Mouse (Mus musculus): ENCODE measurements around the gene Mto1.

The Mto1 gene

DNA sequence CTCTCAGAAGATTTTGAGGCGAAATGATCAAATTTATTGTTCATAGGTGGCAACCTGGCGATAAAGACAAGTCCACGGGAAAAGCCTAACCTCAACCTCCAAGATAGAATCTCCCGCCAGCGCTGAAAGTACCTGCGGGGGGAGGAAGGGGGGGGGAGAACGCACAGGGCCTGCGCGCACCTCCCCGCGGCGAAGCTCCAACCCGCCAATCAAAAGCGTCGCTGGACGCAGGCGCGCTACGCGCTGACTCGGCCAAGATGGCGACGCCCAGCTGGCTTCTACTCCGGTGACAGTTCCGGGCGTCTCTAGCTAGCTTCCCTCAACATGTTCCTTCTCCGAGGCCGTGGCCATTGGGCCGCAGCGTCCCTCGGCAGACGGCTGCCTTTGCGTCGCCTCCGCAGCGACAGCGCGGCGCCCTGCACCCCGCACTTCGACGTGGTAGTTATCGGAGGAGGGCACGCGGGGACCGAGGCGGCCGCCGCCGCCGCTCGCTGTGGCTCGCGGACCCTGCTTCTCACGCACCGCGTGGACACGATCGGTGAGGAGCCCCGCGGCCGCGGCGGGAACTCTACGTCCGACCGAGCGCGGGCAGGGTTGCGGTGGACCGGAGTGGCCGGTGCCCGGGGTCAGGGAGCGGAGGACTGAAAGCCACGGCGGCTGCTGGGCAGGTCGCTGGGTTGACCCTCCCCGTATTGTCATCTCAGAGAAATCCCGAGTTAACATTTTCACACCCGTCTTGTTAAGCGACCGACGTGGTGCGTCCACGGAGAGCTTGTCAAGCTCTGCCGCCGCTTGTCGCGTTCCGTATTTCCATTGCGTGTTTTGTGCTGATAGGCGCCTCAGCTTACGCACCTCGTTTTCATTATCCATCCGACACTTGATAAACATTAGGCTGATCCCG lies at the start of gene Mto1, which contains the start of gene Gm17324:
Gene Mto1, plus strand, starts transcription at position 236 of the 901 bp plus-strand sequence.
Gene Gm17324, minus strand, starts transcription at position 814 of the 901 bp plus-strand sequence.
- peak; percentile 87 for DNase-seq (ENCODE audit: low read depth)

- no peak for DNase-seq (ENCODE audit: low read depth)
Observed at GRCm38 (mm10) chr9:78400570-78400969, 47.4 kb upstream of the Mto1 start.

DNA sequence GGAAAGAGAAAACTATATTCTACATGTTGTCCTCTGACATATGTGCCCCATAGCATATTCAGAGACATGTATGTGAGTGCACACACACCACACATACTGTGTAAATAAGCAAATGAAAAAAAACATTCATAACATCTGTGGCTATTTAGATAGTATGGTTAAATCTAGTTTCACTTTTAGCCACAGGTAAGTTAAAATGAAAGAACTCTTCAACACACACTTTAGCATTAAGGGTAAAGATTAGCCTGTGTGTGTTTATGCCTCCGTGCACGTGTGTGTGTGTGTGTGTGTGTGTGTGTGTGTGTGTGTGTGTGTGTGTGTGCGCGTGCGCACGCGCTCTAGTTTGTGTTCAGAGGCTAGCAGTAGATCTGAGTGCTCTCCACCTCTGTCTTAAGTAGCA lies 46.4 kb upstream of the Mto1 start:
- no peak for DNase-seq (ENCODE audit: low read depth)

GRCm38 (mm10) chr9:78427362-78427781 lies 20.6 kb upstream of the Mto1 start:
- DNase-seq (ENCODE audit: low read depth) = no peak

DNA sequence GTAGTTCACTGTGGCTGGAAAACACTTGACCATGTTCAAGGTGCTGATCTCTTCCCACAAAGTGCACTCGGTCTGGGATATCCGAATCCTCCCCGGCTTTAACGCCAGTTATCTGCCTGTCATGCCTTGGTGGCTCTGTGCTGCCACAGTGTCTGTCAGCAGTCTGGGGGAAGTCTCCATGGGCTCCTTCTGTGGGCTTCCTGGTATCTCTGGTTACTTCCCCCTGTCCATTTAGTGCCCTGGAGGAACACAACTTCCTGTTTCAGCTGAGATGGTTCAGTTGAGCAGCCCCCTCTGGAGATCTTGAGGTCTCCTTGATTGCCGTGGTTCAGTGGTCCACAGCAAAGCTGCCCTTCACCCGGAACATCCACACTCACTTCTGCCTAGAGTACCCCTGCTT lies 19.8 kb upstream of the Mto1 start:
- DNase-seq (ENCODE audit: low read depth) = no peak

DNA sequence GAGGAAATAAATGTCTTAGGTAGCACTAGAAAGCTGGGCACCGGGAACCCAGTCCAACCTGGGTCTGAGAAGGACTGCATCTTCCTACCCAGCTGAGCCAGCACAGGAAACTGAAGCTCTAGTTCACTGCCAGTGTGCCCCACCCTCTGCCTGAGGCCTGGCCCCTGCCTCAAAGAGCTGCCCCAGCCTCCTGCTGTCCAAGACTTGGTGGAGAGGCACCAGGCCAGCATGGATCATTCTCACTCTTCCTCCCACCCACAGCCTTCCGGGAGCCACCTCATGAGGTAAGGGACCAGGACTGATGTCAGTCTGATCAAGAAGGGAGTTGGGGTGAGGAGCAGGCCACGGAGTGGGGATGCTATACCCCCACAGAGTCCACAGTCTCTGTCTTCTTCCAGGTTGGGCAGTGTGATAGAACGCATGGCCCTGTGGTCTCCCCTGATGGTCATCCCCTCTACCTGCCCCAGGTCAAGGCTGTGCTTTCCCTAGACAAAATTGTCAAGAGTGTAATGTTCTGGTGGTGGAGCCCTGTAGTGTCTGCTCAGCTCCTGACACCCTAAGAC lies 19.1 kb upstream of the Mto1 start:
- no peak for DNase-seq (ENCODE audit: low read depth)

- no peak for DNase-seq (ENCODE audit: low read depth)
Observed at GRCm38 (mm10) chr9:78429551-78429950, 18.5 kb upstream of the Mto1 start.

- no peak for DNase-seq (ENCODE audit: low read depth)
Observed at GRCm38 (mm10) chr9:78430486-78430885, 17.5 kb upstream of the Mto1 start.

- no peak for DNase-seq (ENCODE audit: low read depth)
Observed at GRCm38 (mm10) chr9:78432471-78432870, 15.5 kb upstream of the Mto1 start.

GRCm38 (mm10) chr9:78439426-78439825 lies 8.6 kb upstream of the Mto1 start:
- no peak for DNase-seq (ENCODE audit: low read depth)

DNA sequence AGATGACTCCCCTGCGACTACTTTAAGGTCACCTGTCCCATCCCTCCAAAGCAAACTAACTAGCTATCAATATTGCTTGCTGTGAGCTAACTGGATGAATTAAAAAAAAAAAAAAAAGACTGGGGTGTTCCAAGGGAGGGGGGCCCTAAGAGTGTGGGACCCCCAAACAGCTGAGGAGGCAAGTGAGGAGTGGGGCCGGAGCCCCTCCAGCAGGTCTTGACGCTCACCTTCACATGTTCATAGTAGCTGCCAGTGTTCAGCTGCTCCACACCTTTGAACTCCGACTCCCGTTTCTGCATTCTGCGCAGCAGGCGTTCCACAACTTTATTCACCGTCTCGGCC lies 5.8 kb upstream of the Mto1 start:
- no peak for DNase-seq (ENCODE audit: low read depth)

DNA sequence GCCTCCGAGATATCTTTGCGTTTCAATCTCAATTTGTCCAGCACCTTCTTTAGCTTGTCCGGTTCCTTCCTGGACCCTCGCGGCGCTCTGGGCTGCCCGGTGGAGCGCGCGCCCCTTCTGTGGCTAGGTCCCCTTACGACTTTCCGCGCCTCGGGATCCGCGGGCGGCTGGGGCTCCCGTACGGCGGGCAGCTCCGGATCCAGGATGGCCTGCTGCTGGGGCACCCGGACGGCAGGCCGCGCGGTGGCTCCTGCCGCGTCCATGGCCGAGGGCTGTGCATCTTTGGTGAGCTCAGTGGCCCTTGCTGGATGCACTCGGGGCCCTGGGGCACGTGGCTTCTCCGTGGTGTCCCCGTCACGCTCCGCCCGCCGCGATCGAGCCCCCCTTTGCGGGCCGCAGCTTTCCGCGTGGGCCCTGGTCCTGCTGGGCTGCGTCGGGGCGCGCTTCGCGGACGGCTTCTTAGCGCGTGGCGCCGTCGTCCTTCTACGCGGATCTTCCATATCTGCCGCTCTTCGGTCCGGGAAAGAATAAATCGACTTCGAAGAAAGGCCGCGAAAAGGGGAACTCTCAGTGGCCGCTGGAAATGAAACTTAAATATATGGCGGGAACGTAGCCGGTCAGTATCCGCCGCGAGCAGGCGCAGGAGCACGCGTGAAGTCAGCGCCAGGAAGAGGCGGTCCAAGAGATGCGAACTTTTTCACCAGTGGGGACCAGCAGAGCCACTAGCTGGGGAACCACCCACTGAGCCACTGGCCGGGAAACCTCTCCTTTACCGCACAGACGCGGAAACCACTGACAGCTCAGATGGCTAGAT lies 5.2 kb upstream of the Mto1 start, which contains the start of gene Cgas:
Gene Cgas, minus strand, starts transcription at position 659 of the 814 bp plus-strand sequence.
- DNase-seq (ENCODE audit: low read depth) = no peak

DNA sequence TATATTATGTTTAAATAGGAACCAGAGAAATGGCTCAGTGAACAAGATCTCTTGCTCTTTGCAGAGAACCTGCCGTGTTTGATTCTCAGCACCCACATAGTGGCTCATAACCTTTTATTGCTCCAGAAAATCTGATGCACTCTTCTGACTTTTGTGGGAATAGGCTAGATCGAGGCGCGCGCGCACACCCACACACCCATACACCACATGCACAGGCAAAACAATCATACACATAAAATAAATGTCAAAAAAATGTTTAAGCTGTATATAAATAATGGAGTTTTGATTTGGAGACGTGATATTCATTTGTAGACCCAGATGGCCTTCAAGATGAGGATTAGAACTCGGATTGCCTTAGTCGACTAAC lies 419 bp upstream of the Mto1 start:
- no peak for DNase-seq (ENCODE audit: low read depth)

GRCm38 (mm10) chr9:78450404-78450803 lies 2.4 kb downstream of the Mto1 start:
- no peak for DNase-seq (ENCODE audit: low read depth)

GRCm38 (mm10) chr9:78451382-78451781 lies 3.4 kb downstream of the Mto1 start:
- DNase-seq (ENCODE audit: low read depth) = no peak

GRCm38 (mm10) chr9:78457026-78457425 lies 9.0 kb downstream of the Mto1 start:
- DNase-seq (ENCODE audit: low read depth) = no peak

- no peak for DNase-seq (ENCODE audit: low read depth)
Observed at GRCm38 (mm10) chr9:78463337-78463736, 15.3 kb downstream of the Mto1 start.

GRCm38 (mm10) chr9:78465725-78466124 lies 17.7 kb downstream of the Mto1 start:
- no peak for DNase-seq (ENCODE audit: low read depth)

DNA sequence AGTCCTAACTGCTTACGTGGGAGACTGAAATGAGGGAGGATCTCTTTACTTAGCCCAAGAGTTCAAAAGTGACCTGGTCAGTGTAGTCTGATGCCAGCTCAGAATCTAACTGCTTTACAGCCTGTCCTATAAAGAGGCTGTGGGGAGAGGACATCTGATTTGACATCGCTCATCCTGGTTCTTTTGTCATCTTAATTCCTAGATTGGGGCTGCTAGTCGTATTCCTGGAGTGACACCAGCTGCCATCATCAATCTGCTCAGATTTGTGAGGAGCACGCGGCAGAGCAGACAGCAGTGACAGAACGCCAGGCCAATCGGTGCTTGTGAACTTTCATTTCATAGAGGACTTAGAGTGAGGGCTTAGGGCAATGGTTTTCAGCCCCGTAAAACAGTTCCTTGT lies 25.6 kb downstream of the Mto1 start:
- DNase-seq (ENCODE audit: low read depth) = no peak

DNA sequence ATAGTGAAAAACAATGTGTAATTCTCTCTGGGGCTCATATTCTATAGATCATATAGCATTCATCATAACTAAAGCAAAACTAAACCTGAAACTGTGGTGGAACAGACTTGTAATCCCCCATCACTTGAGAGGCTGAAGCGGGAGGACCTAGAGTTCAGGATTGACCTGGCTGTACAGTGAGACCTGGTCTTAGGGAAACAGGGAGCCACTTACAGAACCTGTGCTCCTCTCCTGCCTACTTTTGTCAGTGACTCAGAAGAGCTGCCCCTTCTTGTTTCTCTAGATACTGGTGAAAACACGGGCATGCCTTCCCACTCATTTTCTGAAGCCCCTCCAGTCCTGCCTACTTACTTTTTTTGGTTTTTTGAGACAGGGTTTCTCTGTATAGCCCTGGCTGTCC lies 26.3 kb downstream of the Mto1 start:
- DNase-seq (ENCODE audit: low read depth) = no peak

- DNase-seq (ENCODE audit: low read depth) = no peak
Observed at GRCm38 (mm10) chr9:78474771-78475382, 26.9 kb downstream of the Mto1 start.

- DNase-seq (ENCODE audit: low read depth) = no peak
Observed at GRCm38 (mm10) chr9:78475383-78475780, 27.4 kb downstream of the Mto1 start.

Data from c-Kit-positive CD71-positive TER-119-negative erythroid progenitor cells, embryonic 14.5 days (primary cell).